Mouse (Mus musculus): ENCODE data around the gene Gm904. TPM values are rescaled to one million over a fixed set of nuclear protein-coding genes. Genes with fewer than 3 reads are reported as not detected.
"Not testable (repeated sequence)": the region's sequence is repeated elsewhere in the genome, so short reads cannot be mapped to it uniquely, and the experiment has no call there.

Gm904 gene
- not detected for total RNA-seq (2021)

DNA sequence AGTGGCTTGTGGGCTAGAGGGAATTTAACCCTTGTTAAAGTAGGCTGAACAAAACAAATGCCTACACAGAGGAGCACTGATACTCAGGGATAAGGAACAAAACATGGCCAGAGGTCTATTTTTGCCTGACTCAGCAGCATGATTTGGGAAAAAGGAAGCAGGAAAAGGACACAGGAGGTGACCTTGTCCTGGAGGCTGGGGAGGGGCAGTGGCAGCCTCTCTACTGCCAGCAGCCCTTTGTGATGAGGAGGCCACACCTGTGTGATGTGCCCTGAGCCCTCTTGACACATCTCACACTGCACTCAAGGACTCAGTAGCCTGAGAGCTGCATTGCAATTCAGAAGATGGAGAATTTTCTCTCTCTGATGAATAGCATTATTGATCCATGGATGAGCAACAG is at the start of gene Gm904:
Gm904 (plus strand) TSS at position 301 of the 400 bp plus-strand sequence.
- intact Hi-C loops (cut with DNase I); DNase-seq (ENCODE audit: low spot score in 2 of 2): not testable (repeated sequence)

GRCm38 (mm10) chr13:50648771-50649170 is 5.7 kb downstream of the Gm904 start:
- DNase-seq (ENCODE audit: low spot score in 2 of 2); intact Hi-C loops (cut with DNase I): not testable (repeated sequence)

Small RNAs within 50 kb of the gene (microRNA-seq; reads per million reads assigned to microRNA genes)
- gene Gm23952 (not detected), gene Mir683-2 (not detected)

Other genes starting within 250 kb of the Gm904 start
- gene Fbxw17, start 225.4 kb upstream of the Gm904 start, total RNA-seq (2021) = 10 to 100 TPM; 12.3 to 15.1 TPM
- gene Gm47429, start 199.3 kb upstream of the Gm904 start, total RNA-seq (2021) = not detected
- not detected for gene Nutm2, start 175.9 kb upstream of the Gm904 start, total RNA-seq (2021)
- not detected for gene Gm8765, start 55.1 kb downstream of the Gm904 start, total RNA-seq (2021)